Mouse (Mus musculus) C3H10T1/2 (cell line): Measurements from ENCODE around the gene Lrrn4cl. TPM values are rescaled to one million over a fixed set of nuclear protein-coding genes. Genes with fewer than 3 reads are reported as not detected.

Experiments used
- polyA plus RNA-seq, 2 experiments: library from polyadenylated mRNA; unstranded; fragments of >200 nt; fragmentation: generic; extraction: Trizol; gene quantifications; one replicate each; pipeline ENCODE4 v1.2.1; 2012; ENCODE audit warnings: missing spikeins in 2 of 2

Gene Lrrn4cl
- 1 to 10 TPM in 1 of 2 experiments, under 1 TPM in 1; 0.08 to 7.0 TPM for polyA plus RNA-seq

DNA sequence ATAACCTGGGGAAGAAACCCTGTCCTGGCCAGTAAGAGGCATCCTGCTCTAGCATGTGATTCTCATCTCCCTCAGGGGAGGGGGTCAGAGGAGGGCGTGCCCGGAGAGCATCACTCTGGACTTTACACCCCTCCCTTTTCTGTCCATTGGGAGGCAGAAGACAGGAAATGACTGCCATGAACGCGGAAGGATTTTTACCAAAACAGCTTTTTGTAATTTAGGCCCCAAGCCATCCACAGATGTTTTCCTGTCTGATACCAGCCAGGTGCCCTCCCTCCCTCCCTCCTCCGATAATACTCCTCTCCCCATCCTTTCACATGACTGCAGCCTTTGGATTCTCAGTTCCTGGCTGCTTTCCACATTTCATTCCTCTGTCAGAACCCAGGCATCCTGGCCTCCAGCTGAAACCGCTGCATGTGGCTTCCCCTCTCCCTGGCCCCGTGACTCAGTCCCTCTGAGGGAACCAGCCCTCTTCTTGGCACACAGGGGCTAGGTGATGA lies at the start of gene Lrrn4cl:
TSS of gene Lrrn4cl (plus strand) at position 367 of the 500 bp plus-strand sequence.

DNA sequence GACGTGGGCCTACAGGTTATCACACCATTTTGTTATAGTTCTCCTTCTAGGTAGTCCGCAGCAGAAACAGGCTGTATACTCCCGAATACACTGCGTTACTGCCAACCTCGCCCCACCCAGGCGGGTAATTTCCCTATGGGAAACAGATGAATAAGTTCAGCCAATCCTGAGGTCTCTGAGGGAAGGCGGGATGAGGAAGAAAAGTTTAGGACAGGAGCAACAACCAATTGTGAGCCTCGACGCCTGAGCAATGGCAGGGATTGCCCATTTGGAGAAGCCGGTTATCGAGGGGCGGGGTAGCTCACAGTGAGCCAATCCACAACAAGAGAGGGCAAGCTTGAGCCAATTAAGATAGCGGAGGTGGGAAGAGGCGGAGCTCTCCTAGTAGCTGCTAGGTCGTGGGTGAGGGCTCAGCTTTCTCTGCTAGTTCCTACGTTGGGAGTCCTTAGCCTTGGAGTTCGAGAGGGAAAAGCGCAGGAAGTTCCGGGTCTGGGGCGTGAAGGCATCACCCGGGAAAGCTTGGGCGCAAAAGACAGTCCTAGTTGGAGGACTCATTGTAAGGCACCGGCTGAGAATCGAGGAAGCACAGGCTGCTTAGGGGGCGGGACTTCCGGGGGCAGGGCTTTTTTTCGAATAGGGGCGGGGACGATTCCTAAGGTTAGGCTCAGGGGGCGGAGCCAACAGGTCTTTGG lies 48.3 kb upstream of the Lrrn4cl start, which contains the start of gene Zbtb3:
TSS of gene Zbtb3 (plus strand) at position 426 of the 692 bp plus-strand sequence.

DNA sequence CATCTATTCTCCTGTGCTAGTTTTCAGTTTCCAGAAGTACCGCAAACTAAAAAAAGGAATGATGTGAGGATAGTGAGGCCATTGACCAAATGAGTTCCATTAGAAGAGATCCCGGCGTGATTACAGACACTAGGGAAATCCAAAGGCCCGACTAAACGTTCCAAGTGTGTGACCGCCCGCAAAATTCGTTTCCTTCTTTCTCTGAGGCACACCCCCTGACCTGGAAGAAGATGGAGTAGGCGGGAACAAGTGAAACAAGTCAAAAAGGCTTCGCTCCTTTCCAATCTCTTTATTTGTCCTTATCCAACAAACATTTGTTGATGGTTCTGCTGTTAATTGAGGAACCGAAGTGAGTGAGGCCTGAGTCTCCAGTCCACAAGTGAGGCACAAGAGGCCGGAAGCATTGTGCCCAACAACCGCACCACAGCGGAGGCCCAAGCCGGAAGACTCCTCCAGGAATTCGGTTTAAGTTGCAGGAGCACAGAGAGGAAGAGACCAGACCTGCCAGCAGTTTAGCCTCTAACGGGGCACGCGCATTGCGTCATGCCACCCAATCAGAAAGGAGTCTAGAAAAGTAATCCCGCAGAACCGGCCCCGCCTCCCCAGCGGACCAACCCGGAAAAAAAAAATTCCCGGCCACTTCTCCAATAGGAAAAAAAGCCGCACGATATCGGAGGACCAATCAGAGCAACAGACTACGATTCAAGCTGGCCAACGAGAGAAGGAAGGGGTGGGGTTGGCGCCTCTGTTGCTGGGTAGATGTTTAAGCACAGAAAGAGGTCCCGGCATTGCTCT lies 31.6 kb upstream of the Lrrn4cl start, which contains the start of gene Ttc9c:
TSS of gene Ttc9c (minus strand) at position 533 of the 795 bp plus-strand sequence.

DNA sequence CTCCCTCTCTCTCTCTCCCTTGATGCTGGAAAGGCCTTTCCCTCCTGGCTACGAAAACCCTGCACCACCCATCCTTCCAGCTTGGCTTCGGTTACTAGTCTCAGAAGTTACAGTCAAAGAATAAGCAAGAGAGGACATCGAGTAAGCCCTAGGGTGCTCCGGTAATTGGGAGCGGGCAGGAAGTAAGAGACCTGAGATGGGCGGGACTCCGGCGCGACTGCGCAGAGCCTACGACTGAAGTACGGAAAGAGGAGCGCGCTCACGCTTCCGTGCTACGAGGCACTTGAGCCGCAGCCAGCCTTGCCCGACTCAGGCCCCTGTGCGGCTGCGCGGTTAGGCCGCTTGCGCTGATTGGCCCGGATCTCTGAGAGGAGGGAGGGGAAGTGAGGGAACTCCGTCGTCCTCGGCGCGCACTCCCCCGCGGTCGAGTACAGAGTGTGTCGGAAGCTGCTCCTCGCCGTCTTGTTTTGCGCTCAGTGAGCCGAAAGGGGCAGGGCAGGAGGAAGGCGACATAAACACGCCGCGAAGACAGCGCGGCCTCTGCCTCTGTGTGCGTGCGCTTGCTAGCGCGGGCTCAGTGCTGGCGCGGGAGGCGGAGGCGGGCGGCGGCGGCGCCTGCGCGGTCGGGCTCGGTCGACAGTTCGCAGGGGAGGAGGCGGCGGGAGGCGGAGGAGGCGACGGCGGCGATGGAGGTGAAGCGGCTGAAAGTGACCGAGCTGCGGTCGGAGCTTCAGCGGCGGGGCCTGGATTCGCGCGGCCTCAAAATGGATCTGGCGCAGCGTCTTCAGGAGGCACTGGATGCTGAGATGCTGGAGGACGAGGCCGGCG lies 30.8 kb upstream of the Lrrn4cl start, which contains the start of gene Hnrnpul2:
TSS of gene Hnrnpul2 (plus strand) at position 415 of the 828 bp plus-strand sequence.

DNA sequence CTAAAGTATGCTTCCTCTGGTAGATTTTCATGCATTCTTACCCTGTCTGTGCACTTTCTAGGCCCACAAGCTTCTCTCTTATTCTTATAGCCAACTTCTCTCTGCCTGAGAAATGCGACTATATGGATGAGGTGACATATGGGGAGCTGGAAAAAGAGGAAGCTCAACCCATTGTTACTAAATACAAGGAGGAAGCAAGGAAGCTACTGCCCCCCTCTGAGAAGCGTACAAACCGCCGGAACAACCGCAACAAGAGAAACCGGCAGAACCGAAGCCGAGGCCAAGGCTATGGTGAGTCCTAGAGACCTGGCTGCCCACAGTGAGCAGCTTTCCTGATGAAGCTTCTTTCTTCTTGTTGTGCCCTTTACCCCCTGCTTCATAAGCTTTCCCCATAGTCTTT lies 20.9 kb upstream of the Lrrn4cl start, which contains the start of gene AC129217.1:
TSS of gene AC129217.1 (plus strand) at position 114 of the 400 bp plus-strand sequence.

DNA sequence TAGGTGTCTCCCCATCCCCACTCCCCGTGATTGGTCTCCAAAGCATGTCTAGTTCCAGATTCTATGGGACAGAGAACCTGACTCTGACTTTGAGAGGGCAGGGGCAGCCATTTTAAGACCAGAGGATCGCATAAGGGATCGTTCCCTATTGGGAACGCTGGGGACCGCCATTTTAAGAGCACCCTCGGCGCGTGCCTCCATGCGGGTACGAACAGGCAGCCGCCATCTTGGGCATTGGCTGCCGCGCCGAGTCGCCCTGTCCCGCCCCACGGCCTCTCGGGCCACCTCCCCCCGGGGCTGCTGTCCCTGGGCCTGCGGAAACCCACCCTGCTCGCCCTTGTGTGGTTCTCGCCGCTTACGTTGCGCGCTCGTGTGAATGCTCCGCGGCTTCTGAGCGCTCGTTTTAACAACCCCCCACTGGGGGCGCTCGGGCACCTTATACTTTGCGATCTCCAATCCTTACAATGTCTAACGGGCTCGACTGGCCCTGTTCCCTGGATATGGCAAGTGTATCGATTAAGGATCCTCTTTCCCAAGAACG lies 13.2 kb upstream of the Lrrn4cl start, which contains the start of gene Bscl2:
TSS of gene Bscl2 (plus strand) at position 217 of the 541 bp plus-strand sequence.

DNA sequence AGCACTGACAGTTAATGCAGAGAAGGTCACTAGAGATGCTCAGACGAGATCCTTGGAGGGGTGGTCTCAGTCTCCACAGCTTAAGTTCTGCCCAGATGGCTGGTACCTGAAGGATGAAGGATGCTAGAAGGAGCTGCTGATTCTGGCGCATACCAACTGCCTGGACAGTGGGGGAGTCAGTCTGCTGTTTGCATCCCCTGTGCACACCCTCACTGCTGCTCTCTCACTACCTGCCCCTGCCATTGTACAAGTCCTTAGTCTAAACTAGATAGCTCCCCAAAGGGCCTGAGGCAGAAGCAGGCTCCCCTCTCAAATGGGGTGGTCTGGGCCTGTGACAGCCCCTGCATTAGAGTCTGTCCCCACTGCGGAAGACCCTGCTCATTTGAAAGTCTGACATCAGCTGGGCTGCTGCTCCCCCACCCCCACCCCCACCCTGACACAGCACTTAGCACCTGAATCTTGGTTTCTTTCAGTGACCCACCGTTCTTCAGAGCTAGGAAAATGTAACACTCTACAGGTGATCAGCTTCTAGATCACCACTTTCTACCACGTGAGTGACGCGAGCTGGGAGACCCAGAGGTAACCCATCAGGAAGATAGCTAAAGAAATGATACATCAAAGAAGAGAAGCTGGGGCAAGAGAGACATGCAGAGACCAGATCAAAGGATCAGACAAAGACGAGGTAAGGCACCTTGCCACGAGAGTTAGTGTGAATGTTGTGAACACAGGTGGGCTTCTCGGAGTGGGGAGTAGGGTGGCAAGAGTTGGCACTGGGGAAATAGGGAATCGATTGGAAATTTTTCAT lies 11.3 kb upstream of the Lrrn4cl start, which contains the start of gene Gng3:
TSS of gene Gng3 (minus strand) at position 92 of the 805 bp plus-strand sequence.

DNA sequence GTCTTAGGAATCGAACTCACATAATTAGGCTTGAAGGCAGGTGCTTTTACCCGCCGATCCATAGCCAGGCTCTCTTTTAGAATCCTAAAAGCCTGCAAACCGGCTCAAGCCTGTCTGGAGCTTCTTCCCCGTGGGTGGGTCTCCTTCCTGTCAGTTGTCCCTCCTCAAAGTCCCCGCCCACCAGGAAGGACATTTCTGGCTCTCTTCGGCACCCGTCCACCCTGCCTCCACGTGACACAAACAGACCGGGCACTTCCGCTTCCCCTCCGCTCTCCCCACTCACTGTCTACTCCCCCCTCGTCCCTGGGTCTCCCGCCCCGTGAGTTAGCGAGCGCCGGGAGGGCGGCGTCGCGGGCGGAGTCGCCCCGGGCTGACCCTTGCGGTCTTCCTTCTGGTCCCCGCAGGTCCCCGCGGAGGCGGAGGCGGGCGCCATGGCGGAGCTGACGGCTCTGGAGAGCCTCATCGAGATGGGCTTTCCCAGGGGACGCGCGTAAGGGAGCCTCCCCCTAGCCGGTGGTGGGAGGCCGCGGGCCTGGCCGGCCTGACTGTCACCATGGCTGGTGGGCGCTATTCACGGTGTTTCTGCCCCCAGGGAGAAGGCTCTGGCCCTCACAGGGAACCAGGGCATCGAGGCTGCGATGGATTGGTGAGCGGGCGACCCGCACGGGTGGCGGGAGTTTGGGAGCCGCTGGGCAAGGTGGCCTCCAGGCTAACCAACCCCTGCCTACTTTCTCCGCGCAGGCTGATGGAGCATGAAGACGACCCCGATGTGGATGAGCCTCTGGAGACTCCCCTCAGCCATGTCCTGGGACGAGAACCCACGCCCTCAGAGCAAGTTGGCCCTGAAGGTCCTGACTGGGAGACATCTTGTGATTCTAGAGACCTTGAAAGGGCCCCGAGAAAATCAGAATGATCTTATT lies 21.0 kb downstream of the Lrrn4cl start, which contains the start of gene Ubxn1:
TSS of gene Ubxn1 (plus strand) at position 230 of the 920 bp plus-strand sequence.

DNA sequence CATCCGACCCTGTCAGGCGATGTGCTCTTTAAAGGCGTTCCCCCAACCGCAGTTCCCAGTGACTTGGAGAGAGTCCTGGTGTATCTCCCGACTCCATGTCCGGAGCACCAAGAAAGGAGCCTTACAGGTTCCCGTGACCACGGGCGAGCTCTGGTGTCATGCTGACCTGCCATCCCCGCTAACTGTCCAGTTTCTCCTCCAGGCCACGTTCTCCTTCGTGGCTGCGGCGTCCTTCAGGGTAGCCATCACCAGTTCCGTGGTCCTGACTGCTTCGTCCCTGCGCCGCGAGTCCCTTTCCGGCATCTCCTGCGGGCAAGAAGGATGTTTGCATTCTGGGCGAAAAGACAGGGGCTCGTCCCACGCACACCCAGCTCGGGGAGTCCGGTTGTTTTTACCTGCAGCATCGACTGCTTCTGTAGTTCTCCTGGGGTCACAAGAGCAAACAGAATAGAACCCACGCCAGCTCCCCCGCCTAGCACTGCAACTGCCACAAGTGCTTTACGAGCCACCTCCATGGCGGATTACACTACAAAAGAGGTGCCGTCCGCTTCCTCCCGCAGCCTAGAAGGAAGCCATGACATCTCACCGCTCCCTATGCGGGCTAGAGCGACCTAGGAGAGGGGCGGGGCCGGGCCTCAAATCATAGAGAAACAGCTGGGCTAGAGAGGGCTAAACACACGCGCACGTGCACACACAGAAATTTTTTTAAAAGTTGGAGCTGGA lies 29.9 kb downstream of the Lrrn4cl start, which contains the start of gene Uqcc3:
TSS of gene Uqcc3 (minus strand) at position 613 of the 723 bp plus-strand sequence.

DNA sequence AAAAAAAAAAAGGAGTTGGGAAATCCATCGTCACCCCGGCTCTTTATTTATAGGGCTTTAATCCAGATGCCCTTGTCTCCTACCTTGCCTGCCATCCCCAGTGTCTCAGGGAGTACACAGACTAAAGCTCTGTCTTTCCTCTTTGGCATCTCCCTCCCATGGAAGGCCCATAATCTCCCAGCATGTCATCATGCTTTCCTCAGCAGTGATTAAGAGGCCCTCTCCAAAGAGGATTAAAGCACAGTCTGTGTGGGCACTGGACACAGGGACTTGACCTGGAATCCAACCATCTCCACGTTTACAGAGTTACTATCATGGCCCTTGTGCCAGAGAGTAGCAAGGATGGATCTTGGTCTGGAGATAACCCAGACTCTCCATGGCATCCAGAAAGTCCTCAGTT lies 33.0 kb downstream of the Lrrn4cl start, which contains the start of the genes Lbhd1 and Gm49403:
TSS of gene Lbhd1 (plus strand) at position 117 of the 400 bp plus-strand sequence.
TSS of gene Gm49403 (plus strand) at position 315 of the 400 bp plus-strand sequence.

DNA sequence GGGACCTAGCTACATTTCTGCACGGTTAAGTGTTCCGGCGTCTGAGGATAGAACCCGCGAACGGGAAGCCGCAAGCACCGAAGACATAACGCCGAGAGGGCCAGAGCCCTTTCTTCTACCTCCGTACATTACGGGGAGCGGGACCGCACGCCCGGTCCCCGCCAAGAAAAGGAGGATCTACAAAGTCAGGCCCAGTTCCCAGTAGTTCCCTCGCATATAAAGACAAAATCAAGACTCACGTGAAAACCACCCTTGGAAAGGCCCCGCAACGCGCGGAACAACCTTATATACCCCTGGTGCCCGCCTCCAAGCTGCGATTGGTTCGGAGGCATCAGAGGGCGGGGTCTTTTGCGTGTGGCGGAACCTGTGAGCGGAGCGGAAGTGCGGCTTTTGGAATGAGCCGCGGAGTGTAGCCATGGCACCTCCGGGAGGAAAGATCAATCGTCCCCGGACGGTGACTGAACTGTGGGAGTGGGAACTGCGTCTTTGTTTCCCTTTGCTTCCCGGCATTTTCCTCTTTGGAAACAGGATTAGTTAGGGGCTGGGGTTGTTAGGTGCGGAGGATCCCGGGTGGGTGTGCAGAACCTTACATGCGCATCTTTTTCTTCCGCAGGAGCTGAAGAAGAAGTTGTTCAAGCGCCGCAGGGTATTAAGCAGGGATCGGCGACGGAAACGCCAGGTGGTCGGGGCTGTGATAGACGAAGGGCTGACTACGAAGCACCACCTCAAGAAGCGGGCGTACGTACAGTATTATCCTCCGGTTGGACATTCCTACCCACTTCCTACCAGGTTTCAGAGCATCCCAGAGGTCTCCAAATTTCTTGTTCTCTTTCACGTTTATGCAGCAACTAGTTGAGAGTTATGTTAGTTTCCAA lies 38.2 kb downstream of the Lrrn4cl start, which contains the start of the genes 1810009A15Rik and Gm49416:
TSS of gene 1810009A15Rik (plus strand) at position 343 of the 875 bp plus-strand sequence.
TSS of gene Gm49416 (plus strand) at position 416 of the 875 bp plus-strand sequence.

DNA sequence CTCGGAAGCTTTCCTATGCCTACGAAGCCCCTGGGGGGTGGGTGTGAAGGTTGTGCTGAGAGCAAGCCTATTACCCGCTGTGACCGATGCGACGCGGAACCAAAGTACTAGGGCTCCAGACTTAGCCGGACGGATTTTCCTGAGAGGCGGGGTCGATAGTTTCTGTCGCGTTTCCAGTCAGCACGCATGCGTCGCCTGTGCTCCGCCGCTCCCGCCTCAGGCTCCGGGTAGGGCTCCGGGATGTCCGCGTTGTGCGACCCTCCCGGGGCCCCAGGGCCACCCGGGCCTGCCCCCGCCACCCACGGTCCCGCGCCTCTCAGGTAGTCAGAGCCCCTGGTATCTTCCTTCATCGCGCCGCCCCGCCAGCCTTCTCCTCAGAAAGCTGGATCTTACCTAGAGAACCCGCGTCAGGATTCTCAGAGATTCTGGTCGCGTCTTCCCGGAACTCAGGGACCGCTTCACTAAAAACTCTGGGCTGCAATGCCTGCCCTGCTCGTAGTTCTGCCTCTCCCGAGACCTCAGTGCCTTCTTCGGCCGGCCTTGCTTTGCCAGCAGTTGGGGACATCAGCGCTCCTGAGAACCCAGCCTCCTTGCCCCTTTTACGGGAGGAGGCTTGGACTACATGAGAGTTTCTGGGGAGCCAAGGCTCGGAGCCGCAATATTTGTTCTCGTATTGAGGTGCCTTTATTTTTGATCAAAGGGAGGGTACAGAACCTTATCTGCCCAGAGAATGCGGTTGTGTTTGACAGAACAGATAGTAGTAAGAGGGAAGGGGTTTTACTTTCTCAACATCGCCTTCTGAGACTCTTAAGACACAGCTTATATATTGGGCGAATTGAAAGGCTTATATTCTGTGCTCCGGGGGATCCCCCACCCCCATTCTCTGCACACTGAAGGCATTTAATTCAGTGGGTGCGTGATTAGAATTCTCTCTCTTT lies 42.5 kb downstream of the Lrrn4cl start, which contains the start of gene Ints5:
TSS of gene Ints5 (plus strand) at position 177 of the 938 bp plus-strand sequence.

DNA sequence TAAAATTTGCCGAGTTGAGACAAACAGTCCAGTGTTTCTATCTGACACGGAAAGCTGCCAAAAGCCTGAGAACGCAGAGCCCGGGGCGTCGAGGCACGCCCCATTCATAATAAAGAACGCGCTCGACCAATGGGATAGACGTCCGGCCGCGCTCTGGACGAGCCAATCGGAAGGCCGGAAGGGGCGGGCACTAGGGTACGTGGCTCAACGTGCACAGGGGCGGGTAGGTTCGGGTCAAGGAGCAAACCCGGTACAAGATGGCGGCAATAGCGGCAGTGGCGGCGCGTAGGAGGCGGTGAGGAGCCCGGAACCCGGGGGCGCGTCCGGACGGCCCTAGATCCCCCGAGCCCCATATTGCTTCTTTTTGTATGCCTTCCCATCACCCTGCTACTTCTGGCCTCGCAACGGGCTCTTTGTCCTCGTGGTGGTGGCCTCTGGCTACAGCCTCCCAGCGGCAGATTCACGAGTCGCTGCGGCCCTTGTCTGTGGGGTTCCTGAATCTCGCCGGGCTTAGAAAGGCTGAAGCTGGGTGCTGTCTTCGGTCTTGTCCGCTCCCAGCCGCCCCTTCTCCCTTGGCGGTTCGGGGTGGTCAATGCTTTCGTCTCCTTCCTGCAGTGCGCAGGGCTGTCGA lies 47.4 kb downstream of the Lrrn4cl start, which contains the start of gene Ganab:
TSS of gene Ganab (plus strand) at position 207 of the 631 bp plus-strand sequence.

